Mouse (Mus musculus) hindbrain, embryonic 13.5 days (tissue): ENCODE results near the gene Ptcd2. TPM values are rescaled to one million over a fixed set of nuclear protein-coding genes. Genes with fewer than 3 reads are reported as not detected.
"Not testable (repeated sequence)": the region's sequence is repeated elsewhere in the genome, so short reads cannot be mapped to it uniquely, and the experiment has no call there.

Experiments
- ATAC-seq: fragments of 200-750 bp; cut with Nextera tagmentation; 2 replicates; pipeline ENCODE4 v1.8.0; 2017; ENCODE audit warnings: moderate TSS enrichment; ENCODE audit not compliant: low FRiP score
- H3K27ac ChIP-seq: fragments of 300-500 bp; sonication (generic); 2 replicates; pipeline ENCODE4 v1.5.1; 2015; ENCODE audit warnings: inconsistent platforms, mild to moderate bottlenecking, moderate library complexity
- H3K27me3 ChIP-seq: fragments of 300-500 bp; sonication (generic); 2 replicates; pipeline ENCODE4 v1.6.1; 2015; ENCODE audit warnings: mild to moderate bottlenecking, inconsistent platforms
- H3K36me3 ChIP-seq: fragments of 300-500 bp; sonication (generic); 2 replicates; pipeline ENCODE4 v1.6.1; 2015; ENCODE audit warnings: mild to moderate bottlenecking, inconsistent platforms
- H3K4me1 ChIP-seq: fragments of 300-500 bp; sonication (generic); replicated peaks from 2 replicates; pipeline ENCODE4 v1.6.1; 2015; ENCODE audit warnings: inconsistent platforms
- H3K4me2 ChIP-seq: fragments of 300-500 bp; sonication (generic); 2 replicates; pipeline ENCODE4 v1.6.1; 2015; ENCODE audit warnings: inconsistent platforms, mild to moderate bottlenecking, moderate library complexity
- H3K4me3 ChIP-seq: fragments of 300-500 bp; sonication (generic); 2 replicates; pipeline ENCODE4 v1.5.1; 2015; ENCODE audit warnings: mild to moderate bottlenecking, inconsistent platforms
- H3K9ac ChIP-seq: fragments of 300-500 bp; sonication (generic); 2 replicates; pipeline ENCODE4 v1.6.1; 2015; ENCODE audit warnings: mild to moderate bottlenecking, inconsistent platforms
- H3K9me3 ChIP-seq: fragments of 300-500 bp; sonication (generic); 2 replicates; pipeline ENCODE4 v1.6.1; 2016; ENCODE audit warnings: inconsistent platforms
- WGBS: fragments of 180-500 bp; shearing (Covaris S2); methylation state at CpG from one replicate; pipeline ENCODE4 v1.1.7; 2015; 5-methylcytosine and 5-hydroxymethylcytosine counted together
- polyA plus RNA-seq: library from polyadenylated mRNA; unstranded; fragments of >200 nt; fragmentation: Nextera tagmentation; extraction: Ambion mirVana; gene quantifications from 2 replicates; pipeline ENCODE4 v1.2.1, GENCODE M21; 2015

Gene Ptcd2
- polyA plus RNA-seq, 1 experiment from 2014 or later: 52.0 TPM

DNA sequence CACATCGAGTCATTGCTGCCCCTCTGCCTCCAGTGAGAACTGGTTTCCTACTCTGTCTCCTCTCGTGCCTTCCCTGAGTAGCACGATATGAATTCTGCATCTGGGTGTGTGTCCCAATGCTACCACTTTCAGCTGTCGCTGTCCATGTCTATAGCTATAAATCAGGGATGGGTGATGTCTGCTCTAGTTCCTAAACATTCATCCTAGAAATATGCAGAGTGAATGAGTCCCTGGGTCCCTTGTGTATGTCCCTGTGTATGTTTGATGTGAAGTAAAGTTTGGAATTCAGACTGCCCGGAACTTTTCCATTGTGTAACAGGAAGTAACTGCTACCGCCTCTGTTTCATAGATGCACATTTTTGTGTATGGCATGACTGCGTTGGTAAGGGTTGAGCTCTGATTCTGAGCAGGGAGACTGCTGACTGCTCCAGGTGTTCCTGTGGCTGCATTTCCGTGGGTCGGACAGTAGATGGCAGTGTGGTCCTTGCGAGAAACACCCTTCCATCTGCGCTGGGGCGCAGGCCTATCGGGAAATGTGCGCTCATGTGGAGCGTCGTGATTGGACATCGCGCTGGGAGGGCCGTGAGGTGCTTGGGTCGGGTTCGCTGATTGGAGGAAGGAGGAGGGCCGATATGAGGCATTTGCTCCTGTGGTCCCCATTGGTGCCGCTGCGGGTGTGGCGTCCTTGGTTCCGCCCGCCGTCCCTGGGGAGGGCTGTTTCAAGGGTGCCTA lies 8.4 kb upstream of the Ptcd2 start:
- Histone ChIP-seq H3K9me3 (no peaks in the 10 kb centered on the region), H3K27me3 (no peaks in the 10 kb centered on the region), H3K4me1 (peaks cover 6% of the 10 kb centered on the region; the same call in 1 of the 2 replicates), H3K9ac (peak overlapping the region; percentile 68), H3K4me3 (peak overlapping the region; percentile 44), H3K36me3 (peaks cover 22% of the 10 kb centered on the region), H3K27ac (peak overlapping the region; percentile 84), H3K4me2 (peak overlapping the region; percentile 61)
- peak; percentile 99 for ATAC-seq
- WGBS: 11% methylated on average over 28 of the region's 28 CpGs

DNA sequence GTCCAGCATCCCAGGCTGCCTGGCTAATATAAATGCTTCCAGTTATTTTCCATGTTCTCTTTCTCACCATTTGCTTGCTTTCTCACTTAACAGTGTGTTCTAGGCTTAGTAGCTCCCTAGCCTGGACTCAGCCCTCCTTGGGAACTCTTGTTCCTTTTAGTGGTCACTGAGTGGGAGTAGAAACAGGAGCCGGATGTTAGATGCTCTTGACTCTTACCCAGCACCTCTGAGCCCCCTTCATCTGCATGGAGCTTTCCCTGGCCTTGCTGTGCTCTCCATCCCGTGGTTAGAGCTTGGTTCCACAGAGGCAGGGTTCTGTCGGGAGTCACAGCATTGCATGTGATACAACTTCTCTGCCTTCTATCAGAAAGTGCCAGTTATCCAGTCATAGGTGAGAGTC lies 7.1 kb upstream of the Ptcd2 start:
- H3K9me3 ChIP-seq: no peaks in the 10 kb centered on the region
- peaks cover 6% of the 10 kb centered on the region; the same call in 1 of the 2 replicates for H3K4me1 ChIP-seq
- 88% methylated on average over 3 of the region's 3 CpGs for WGBS
- no peak overlapping the region for H3K9ac ChIP-seq
- H3K36me3 ChIP-seq: peaks cover 22% of the 10 kb centered on the region
- H3K4me3 ChIP-seq: no peak overlapping the region
- ATAC-seq: no peak
- no peak overlapping the region for H3K27ac ChIP-seq
- no peak overlapping the region for H3K4me2 ChIP-seq
- H3K27me3 ChIP-seq: no peaks in the 10 kb centered on the region

DNA sequence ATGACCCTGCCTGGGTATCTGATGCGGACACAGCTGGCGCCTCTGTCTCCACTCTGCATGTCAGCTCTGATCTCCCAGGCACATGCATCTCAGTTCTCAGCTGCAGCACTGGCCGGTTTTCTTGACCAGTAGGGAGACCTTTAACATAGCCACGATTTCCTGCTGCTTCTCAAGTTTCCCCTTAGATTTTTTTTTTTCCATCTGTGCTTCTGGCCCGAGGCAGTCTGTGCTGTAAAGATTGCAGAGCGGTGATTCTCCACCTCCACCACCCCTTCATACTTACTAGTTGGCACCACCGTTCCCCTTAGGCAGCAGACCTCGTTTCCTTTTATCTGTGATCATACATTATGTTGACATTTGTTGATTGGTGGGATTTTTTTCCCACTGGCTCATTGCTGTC lies 6.7 kb upstream of the Ptcd2 start:
- H3K4me3 ChIP-seq: no peak overlapping the region
- WGBS: 80% methylated on average over 8 of the region's 8 CpGs
- no peaks in the 10 kb centered on the region for H3K27me3 ChIP-seq
- H3K4me1 ChIP-seq: peaks cover 6% of the 10 kb centered on the region; the same call in 1 of the 2 replicates
- H3K9me3 ChIP-seq: no peaks in the 10 kb centered on the region
- H3K36me3 ChIP-seq: peaks cover 22% of the 10 kb centered on the region
- no peak overlapping the region for H3K27ac ChIP-seq
- no peak for ATAC-seq
- no peak overlapping the region for H3K4me2 ChIP-seq
- H3K9ac ChIP-seq: no peak overlapping the region

DNA sequence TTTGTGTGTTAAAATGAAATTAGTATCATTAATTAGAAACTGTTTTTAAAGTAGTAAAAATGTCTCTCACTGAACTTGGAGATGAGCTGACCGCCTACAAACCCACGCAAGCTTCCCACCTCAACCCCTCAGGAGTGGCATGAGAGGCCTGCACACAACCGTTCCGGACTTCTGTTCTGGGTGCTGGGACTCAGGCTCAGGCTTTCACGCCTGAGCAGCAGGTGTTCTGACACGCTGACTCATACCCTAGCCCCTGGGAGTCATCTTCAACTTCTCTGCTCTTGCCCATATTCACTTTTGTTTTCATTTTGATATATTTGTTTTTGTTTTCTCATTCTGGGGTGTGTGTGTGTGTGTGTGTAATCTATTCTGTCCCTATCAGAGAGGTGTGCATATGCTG lies 5.5 kb upstream of the Ptcd2 start:
- Histone ChIP-seq H3K9ac (no peak overlapping the region), H3K4me1 (peaks cover 13% of the 10 kb centered on the region), H3K27me3 (no peaks in the 10 kb centered on the region), H3K4me3 (no peak overlapping the region), H3K4me2 (no peak overlapping the region), H3K36me3 (peaks cover 22% of the 10 kb centered on the region), H3K9me3 (no peaks in the 10 kb centered on the region), H3K27ac (no peak overlapping the region)
- WGBS: 92% methylated on average over 6 of the region's 6 CpGs
- no peak for ATAC-seq

DNA sequence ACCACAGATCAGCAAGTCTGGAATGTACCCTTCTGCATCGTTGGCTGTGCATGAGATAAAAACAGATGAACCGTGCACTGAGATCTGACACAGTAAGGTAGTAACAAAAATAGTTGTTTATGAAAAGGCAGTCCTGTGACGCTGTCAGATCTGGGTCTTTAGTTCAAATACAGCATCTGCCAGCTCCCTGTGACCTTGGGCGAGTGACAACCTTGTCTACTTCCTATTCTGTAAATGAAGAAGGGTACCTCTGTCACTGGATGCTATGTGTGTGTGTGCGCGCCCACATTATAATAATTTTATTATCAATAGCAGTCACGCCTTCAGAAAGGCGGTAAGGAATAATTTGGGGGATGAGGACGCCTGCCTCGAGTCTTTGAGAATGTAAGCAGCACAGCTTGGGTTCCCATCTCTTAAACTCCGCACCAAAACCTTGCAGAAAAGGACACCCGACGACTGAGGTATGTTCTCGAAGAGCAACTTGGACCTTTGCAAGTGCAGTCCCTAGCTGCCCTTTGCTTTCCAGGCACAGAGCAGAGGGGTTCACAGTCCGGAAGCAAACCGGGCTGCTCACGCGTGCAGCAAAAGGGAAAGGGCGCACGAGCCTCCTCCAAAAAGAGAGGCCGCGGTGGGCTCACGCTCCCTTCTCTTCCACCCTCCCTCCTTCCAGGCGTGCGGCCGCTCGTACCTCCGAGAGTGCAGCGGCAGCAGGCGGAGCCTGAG lies 468 bp downstream of the Ptcd2 start:
- Histone ChIP-seq H3K4me2 (peak overlapping the region; percentile 84), H3K9ac (peak overlapping the region; percentile 93), H3K4me3 (peak overlapping the region; percentile 83), H3K9me3 (no peaks in the 10 kb centered on the region), H3K4me1 (peaks cover 16% of the 10 kb centered on the region), H3K27ac (peak overlapping the region; percentile 92), H3K36me3 (peaks cover 49% of the 10 kb centered on the region), H3K27me3 (no peaks in the 10 kb centered on the region)
- ATAC-seq: peak; percentile 85
- WGBS: 2% methylated on average over 30 of the region's 30 CpGs

DNA sequence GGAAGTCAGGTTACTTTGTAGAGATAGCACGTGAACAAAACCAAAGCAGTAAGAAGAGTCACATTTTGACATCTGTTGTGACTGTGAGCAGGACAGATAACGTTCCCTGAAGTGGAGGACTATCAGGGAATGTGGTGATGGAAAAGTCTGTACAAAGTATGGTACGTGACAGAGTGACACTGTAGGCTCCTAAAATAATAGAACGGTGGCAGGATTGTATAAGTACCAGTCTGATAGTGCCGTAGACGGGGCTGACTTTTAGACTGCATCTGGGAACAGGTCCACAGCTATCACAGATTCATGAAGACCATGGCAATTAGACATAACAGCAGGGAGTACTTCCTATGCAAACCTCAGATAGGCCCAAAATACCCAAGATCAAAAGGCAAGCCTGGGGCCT lies 3.0 kb downstream of the Ptcd2 start:
- WGBS: 95% methylated on average over 6 of the region's 6 CpGs
- H3K27me3 ChIP-seq: no peaks in the 10 kb centered on the region
- no peak overlapping the region for H3K9ac ChIP-seq
- no peak overlapping the region for H3K27ac ChIP-seq
- peaks cover 61% of the 10 kb centered on the region for H3K36me3 ChIP-seq
- H3K4me2 ChIP-seq: no peak overlapping the region
- H3K4me3 ChIP-seq: no peak overlapping the region
- no peak for ATAC-seq
- peaks cover 16% of the 10 kb centered on the region for H3K4me1 ChIP-seq
- no peaks in the 10 kb centered on the region for H3K9me3 ChIP-seq

DNA sequence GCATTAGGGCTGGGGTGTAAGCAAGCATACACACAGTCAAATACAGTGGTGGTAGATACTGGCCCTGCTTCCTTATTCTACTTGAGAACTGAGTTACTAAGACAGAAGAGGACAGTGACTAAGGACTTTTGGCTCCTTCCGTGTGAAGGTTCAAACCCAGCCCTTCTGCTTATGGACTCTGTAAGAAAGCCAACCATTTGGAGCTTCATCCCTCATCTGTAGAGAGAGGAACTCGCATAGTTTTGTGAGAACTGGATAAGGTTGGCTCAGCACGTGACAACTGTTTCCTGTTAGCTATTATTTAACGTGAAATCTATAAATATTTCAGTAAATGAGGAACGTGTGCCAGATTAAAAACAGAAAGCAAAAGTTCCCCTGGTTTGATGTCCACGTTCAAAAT lies 7.0 kb downstream of the Ptcd2 start:
- H3K9me3 ChIP-seq: no peaks in the 10 kb centered on the region
- no peak for ATAC-seq
- no peak overlapping the region for H3K9ac ChIP-seq
- WGBS: 93% methylated on average over 6 of the region's 6 CpGs
- no peaks in the 10 kb centered on the region for H3K27me3 ChIP-seq
- H3K4me1 ChIP-seq: no peaks in the 10 kb centered on the region
- no peak overlapping the region for H3K4me2 ChIP-seq
- H3K4me3 ChIP-seq: no peak overlapping the region
- H3K27ac ChIP-seq: no peak overlapping the region
- H3K36me3 ChIP-seq: peaks cover 85% of the 10 kb centered on the region

DNA sequence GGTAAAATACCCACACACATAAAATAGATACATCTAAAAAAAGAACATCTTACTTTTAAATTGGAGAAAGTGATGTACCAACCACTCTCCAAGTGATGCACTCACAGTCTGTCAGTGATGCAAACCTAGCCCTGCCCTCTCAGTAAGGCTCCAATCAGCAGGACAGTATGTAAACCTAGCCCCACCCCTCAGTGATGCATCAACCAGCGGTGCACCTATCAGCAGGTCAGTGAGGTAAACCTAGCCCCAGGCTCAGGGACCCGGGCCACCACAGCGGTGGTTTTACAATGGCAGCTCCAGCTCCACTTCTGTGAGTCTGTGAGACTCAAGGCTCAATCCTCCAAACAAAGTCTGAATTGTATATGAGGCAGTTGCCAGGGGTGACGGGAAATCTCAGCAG lies 13.2 kb downstream of the Ptcd2 start:
- H3K27me3 ChIP-seq: no peaks in the 10 kb centered on the region
- no peak overlapping the region for H3K27ac ChIP-seq
- H3K9ac ChIP-seq: no peak overlapping the region
- no peak overlapping the region for H3K4me2 ChIP-seq
- WGBS: 74% methylated on average over 4 of the region's 4 CpGs
- no peak for ATAC-seq
- no peak overlapping the region for H3K4me3 ChIP-seq
- no peaks in the 10 kb centered on the region for H3K4me1 ChIP-seq
- H3K9me3 ChIP-seq: no peaks in the 10 kb centered on the region
- peaks cover 85% of the 10 kb centered on the region for H3K36me3 ChIP-seq

DNA sequence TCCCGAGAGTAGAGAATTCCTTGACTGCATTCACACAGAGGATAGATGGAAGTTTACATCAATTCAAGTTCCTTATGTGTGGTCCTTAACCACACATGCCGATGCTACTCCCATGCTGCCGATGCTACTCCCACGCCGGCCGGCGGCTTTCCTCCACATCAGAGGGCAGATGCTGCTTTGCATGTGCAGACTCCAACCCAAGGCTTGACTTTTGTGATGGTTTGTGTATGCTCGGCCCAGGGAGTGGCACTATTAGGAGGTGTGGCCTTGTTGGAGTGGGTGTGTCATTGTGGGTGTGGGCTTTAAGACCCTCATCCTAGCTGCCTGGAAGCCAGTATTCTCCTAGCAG lies 20.2 kb downstream of the Ptcd2 start:
- not testable (repeated sequence) for H3K27me3 ChIP-seq, H3K27ac ChIP-seq, H3K9ac ChIP-seq, H3K4me2 ChIP-seq, H3K9me3 ChIP-seq, H3K4me1 ChIP-seq, ATAC-seq, H3K4me3 ChIP-seq
- H3K36me3 ChIP-seq: peaks cover 88% of the 10 kb centered on the region
- 86% methylated on average over 8 of the region's 8 CpGs for WGBS

DNA sequence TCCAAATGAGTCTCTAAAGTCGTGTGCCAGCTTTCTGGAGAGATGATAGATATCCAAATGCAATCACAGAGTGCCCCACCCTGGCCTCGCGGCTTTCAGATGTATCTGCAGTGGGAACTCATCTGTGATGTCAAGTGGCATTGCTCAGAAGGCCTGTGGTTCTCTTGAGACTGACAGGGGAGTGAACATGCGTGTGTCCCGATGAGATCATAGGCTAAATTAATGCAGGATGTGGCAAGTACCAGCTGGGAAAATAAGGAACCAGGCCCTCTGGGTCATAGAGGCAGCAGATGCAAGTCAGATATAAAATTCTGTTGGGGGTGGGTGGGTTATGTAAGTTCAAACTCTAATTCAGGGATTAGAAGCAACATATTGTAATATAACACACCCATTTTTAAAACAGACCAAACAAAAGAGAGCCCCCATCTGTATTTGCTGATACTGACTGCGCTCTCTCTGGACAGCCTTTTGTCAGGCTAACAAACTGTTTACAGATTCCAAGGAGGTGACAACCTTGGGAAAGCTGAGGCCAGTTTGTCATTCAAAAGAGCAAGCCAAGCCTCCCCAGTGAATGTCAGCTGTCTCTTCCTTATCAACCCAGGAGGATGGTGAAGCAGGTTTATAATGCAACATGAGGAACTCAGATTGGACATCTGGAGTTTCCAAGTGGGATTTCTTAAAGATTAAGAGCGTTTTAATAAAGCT lies 20.7 kb downstream of the Ptcd2 start:
- WGBS: 70% methylated on average over 7 of the region's 7 CpGs
- no peak for ATAC-seq

DNA sequence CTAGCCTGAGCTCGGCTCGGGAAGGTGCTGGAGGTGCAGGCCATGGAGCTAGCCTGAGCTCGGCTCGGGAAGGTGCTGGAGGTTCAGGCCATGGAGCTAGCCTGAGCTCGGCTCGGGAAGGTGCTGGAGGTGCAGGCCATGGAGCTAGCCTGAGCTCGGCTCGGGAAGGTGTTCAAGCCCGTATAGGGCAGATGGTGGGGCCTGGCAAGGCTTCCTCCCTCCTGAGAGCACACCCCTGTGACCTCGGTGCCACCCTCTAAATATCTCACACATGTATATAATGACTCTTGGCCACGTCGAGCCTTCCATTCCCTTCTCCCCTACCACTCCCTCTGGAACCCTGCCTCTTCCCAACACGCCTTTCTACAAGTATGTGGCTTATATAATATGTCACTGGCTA lies 21.6 kb downstream of the Ptcd2 start:
- H3K27ac ChIP-seq, H3K4me3 ChIP-seq, ATAC-seq, H3K27me3 ChIP-seq, H3K4me1 ChIP-seq, H3K9ac ChIP-seq, H3K9me3 ChIP-seq, H3K4me2 ChIP-seq: not testable (repeated sequence)
- peaks cover 79% of the 10 kb centered on the region for H3K36me3 ChIP-seq
- 93% methylated on average over 13 of the region's 13 CpGs for WGBS

More for the DNA sequence above, 20.7 kb downstream of the Ptcd2 start:
- Histone ChIP-seq H3K4me1 (no peaks in the 10 kb centered on the region), H3K9ac (no peak overlapping the region), H3K36me3 (peaks cover 86% of the 10 kb centered on the region), H3K27ac (no peak overlapping the region), H3K4me3 (no peak overlapping the region), H3K9me3 (no peaks in the 10 kb centered on the region), H3K27me3 (no peaks in the 10 kb centered on the region), H3K4me2 (no peak overlapping the region)

DNA sequence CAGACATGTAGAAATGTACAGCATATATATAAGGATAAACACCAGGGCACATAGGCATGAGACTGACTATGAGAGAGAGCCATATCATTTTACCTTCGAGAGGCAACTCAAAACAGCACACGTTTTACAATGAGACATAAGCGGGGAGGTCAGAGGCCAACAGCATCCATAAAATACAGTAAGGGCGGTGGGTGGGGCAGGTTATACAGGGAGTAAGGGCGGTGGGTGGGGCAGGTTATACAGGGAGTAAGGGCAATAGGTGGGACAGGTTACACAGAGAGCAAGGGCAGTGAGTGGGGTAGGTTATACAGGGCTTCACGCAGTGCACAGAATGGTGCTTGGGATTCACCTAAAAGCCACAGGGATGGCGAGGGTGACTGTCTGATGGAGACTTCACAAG lies 24.1 kb downstream of the Ptcd2 start:
- 96% methylated on average over 7 of the region's 7 CpGs for WGBS

More for the DNA sequence above, 24.1 kb downstream of the Ptcd2 start:
- no peak overlapping the region for H3K4me2 ChIP-seq
- no peak for ATAC-seq
- H3K27ac ChIP-seq: no peak overlapping the region
- H3K36me3 ChIP-seq: peaks cover 55% of the 10 kb centered on the region
- no peak overlapping the region for H3K4me3 ChIP-seq
- H3K4me1 ChIP-seq: no peaks in the 10 kb centered on the region
- H3K9ac ChIP-seq: no peak overlapping the region
- no peaks in the 10 kb centered on the region for H3K27me3 ChIP-seq
- no peaks in the 10 kb centered on the region for H3K9me3 ChIP-seq
